Mouse (Mus musculus): ENCODE results near the gene Skap1.

GRCm38 (mm10) chr11:96605516-96605915 is 141.1 kb downstream of the Skap1 start:
- TF ChIP-seq CTCF (IDR thresholded peaks at IDR 0.05; ENCODE audit: borderline replicate concordance, insufficient read depth, low read depth, low read length) (no peak), POLR2A (IDR thresholded peaks at IDR 0.05; ENCODE audit: borderline replicate concordance, insufficient read depth, low read length) (no peak)
